In genomic region chr11:83935986-83936665, GRCm38 (mm10) we compare ENCODE assay signal across 8 mouse cellular contexts. TPM values are rescaled to one million over a fixed set of nuclear protein-coding genes. Genes with fewer than 3 reads are reported as not detected.
DNase-seq lines count a peak whose midpoint lies in the region; ATAC-seq and TF ChIP-seq lines count a peak whose summit lies in the region.

No protein-coding gene starts in this region.

- no peak overlapping the region for H3K4me2 ChIP-seq in forebrain, embryonic 11.5 days (ENCODE audit: low read depth, low read length, severe bottlenecking)
- no peak overlapping the region for H3K4me2 ChIP-seq in forebrain, embryonic 12.5 days
- H3K4me2 ChIP-seq in myocyte (ENCODE audit: low read depth) = peak overlapping the region; percentile 42

- H3K27ac ChIP-seq in forebrain, embryonic 11.5 days (ENCODE audit: low read depth, low read length) = no peak overlapping the region
- no peak overlapping the region for H3K27ac ChIP-seq in forebrain, embryonic 12.5 days
- H3K27ac ChIP-seq in gastrocnemius, adult 2 months = no peak overlapping the region

- no peak overlapping the region for H3K9ac ChIP-seq in forebrain, embryonic 11.5 days (ENCODE audit: low read length)
- H3K9ac ChIP-seq in forebrain, embryonic 12.5 days = no peak overlapping the region

- H3K4me3 ChIP-seq in forebrain, embryonic 11.5 days (ENCODE audit: low read depth, low read length) = no peak overlapping the region
- no peak overlapping the region for H3K4me3 ChIP-seq in forebrain, embryonic 12.5 days (replicated peaks)
- H3K4me3 ChIP-seq in gastrocnemius, adult 2 months = no peak overlapping the region
- no peak overlapping the region for H3K4me3 ChIP-seq in myocyte

- no peaks in the 10 kb centered on the region for H3K27me3 ChIP-seq in forebrain, embryonic 11.5 days (ENCODE audit: control insufficient read depth, insufficient read depth, low read length)
- H3K27me3 ChIP-seq in forebrain, embryonic 12.5 days = peaks cover 29% of the 10 kb centered on the region
- peaks cover 4% of the 10 kb centered on the region for H3K27me3 ChIP-seq in myocyte (ENCODE audit: control insufficient read depth, insufficient read depth, insufficient read length)
- H3K27me3 ChIP-seq in splenic B cell, adult 2 months (ENCODE audit: control insufficient read depth, insufficient read depth, low read length, poor library complexity, severe bottlenecking) = peaks cover 2% of the 10 kb centered on the region; the same call in 1 of the 2 replicates

- ATAC-seq in forebrain, embryonic 11.5 days (replicated peaks; ENCODE audit: low FRiP score) = no peak
- no peak for ATAC-seq in forebrain, embryonic 12.5 days (ENCODE audit: low FRiP score)

- H3ac ChIP-seq in myocyte (ENCODE audit: control insufficient read depth, insufficient read length) = no peak overlapping the region

- peak; percentile 87 for DNase-seq in forebrain, embryonic 11.5 days (ENCODE audit: low spot score)
- DNase-seq in cerebellum, adult 9-10 months = peak; percentile 69
- peak; percentile 73 for DNase-seq in gastrocnemius, adult 2 months
- DNase-seq in kidney, adult 11 months = peak; percentile 85
- DNase-seq in left cerebral cortex, postnatal 25 days (ENCODE audit: low spot score in 2 of 2) = peak; percentile 73 to 78
- peak; percentile 83 for DNase-seq in splenic B cell, adult 2 months (ENCODE audit: low read depth, low spot score)

- H3K4me1 ChIP-seq in forebrain, embryonic 11.5 days (replicated peaks; ENCODE audit: control insufficient read depth, insufficient read depth, low read length) = no peaks in the 10 kb centered on the region
- H3K4me1 ChIP-seq in forebrain, embryonic 12.5 days = no peaks in the 10 kb centered on the region

- peak; percentile 87 for TF ChIP-seq CTCF in gastrocnemius, adult 2 months (IDR thresholded peaks at IDR 0.05)

- intact Hi-C loops in gastrocnemius, adult 2 months (cut with DNase I) = loop anchor here (1.0 to 5.0 kb wide), 2 partner anchors 104 to 121 kb away; no protein-coding TSS in a partner anchor
- intact Hi-C loops in left cerebral cortex, postnatal 25 days (cut with DNase I) = loop anchor here (1.0 to 2.0 kb wide), 3 partner anchors 121 to 152 kb away; no protein-coding TSS in a partner anchor

- 38% methylated on average over 7 of the region's 7 CpGs for WGBS in forebrain, embryonic 11.5 days
- WGBS in forebrain, embryonic 12.5 days = 37% methylated on average over 7 of the region's 7 CpGs

- no peaks in the 10 kb centered on the region for H3K9me3 ChIP-seq in forebrain, embryonic 11.5 days (ENCODE audit: control insufficient read depth, low read length)
- no peaks in the 10 kb centered on the region for H3K9me3 ChIP-seq in forebrain, embryonic 12.5 days

- TF ChIP-seq POLR2A in myocyte (IDR thresholded peaks at IDR 0.05; ENCODE audit: insufficient read length, low read depth) = no peak

- H3K36me3 ChIP-seq in forebrain, embryonic 11.5 days (ENCODE audit: control insufficient read depth, insufficient read depth, low read length) = no peaks in the 10 kb centered on the region
- H3K36me3 ChIP-seq in forebrain, embryonic 12.5 days (replicated peaks) = no peaks in the 10 kb centered on the region
- no peaks in the 10 kb centered on the region for H3K36me3 ChIP-seq in myocyte (ENCODE audit: control insufficient read depth, insufficient read depth)
- H3K36me3 ChIP-seq in splenic B cell, adult 2 months (ENCODE audit: control insufficient read depth, insufficient read depth, low read length, poor library complexity, severe bottlenecking) = no peaks in the 10 kb centered on the region

- H3K79me2 ChIP-seq in myocyte (ENCODE audit: control insufficient read depth, insufficient read depth) = no peaks in the 10 kb centered on the region

TF ChIP-seq in myocyte, 11 proteins besides CTCF, POLR2A, EP300 and RAD21:
- TF ChIP-seq TCF12 (IDR thresholded peaks at IDR 0.05; ENCODE audit: insufficient read depth, poor library complexity, severe bottlenecking) (no peak), REST (IDR thresholded peaks at IDR 0.05; ENCODE audit: insufficient read depth, insufficient read length) (no peak), POLR2AphosphoS2 (IDR thresholded peaks at IDR 0.05; ENCODE audit: insufficient read length, low read depth) (no peak), TCF3 (IDR thresholded peaks at IDR 0.05; ENCODE audit: insufficient read length, low read depth) (no peak), CEBPB (IDR thresholded peaks at IDR 0.05; ENCODE audit: insufficient read depth, poor library complexity, severe bottlenecking) (no peak), MAX (IDR thresholded peaks at IDR 0.05; ENCODE audit: low read depth) (no peak), SRF (IDR thresholded peaks at IDR 0.05; ENCODE audit: control insufficient read depth, insufficient read length, low read depth) (no peak), MYOD1 (IDR thresholded peaks at IDR 0.05; ENCODE audit: control insufficient read depth in 1 of 3, insufficient read length in 2 of 3, low read depth in 2 of 3) (no peak), MYOG (IDR thresholded peaks at IDR 0.05; ENCODE audit: control insufficient read depth in 1 of 3, insufficient read depth in 1 of 3, insufficient read length in 2 of 3, low read depth in 2 of 3) (no peak), E2F4 (IDR thresholded peaks at IDR 0.05; ENCODE audit: insufficient read depth) (no peak), USF1 (IDR thresholded peaks at IDR 0.05; ENCODE audit: low read depth) (no peak)
TF ChIP-seq in myocyte: peak in this region for 0.

RNA-seq across cellular contexts. Expression of gene Ddx52, which starts 5.7 kb away (rescaled TPM):
- 48.3 and 52.7 TPM in 2 replicates for polyA plus RNA-seq in forebrain, embryonic 11.5 days (2014; fragmentation: Nextera tagmentation; extraction: Ambion mirVana)
- polyA plus RNA-seq in forebrain, embryonic 12.5 days (2016; fragmentation: Nextera tagmentation; extraction: Ambion mirVana) = 43.3 and 44.2 TPM in 2 replicates
- 10 to 100 TPM in 1 of 2 experiments, 1 to 10 TPM in 1; 9.6 to 10.8 TPM for total RNA-seq in gastrocnemius, adult 2 months (2021)
- 10 to 100 TPM; 12.5 to 13.7 TPM for total RNA-seq in left cerebral cortex, postnatal 25 days (2021)
- polyA plus RNA-seq in myocyte (2012; fragmentation: generic; extraction: Trizol) = 12.1 TPM

RNA-seq across cellular contexts. Expression of gene Synrg, which starts 28.1 kb away (rescaled TPM):
- polyA plus RNA-seq in forebrain, embryonic 11.5 days (2014; fragmentation: Nextera tagmentation; extraction: Ambion mirVana) = 20.7 and 20.8 TPM in 2 replicates
- 30.6 and 31.5 TPM in 2 replicates for polyA plus RNA-seq in forebrain, embryonic 12.5 days (2016; fragmentation: Nextera tagmentation; extraction: Ambion mirVana)
- total RNA-seq in gastrocnemius, adult 2 months (2021) = 10 to 100 TPM; 40.8 to 41.8 TPM
- 10 to 100 TPM; 53.1 to 58.3 TPM for total RNA-seq in left cerebral cortex, postnatal 25 days (2021)
- polyA plus RNA-seq in myocyte (2012; fragmentation: generic; extraction: Trizol) = 10.6 TPM
